Mouse (Mus musculus): Measurements from ENCODE around the gene Slitrk3. TPM values are rescaled to one million over a fixed set of nuclear protein-coding genes. Genes with fewer than 3 reads are reported as not detected.
A peak's percentile ranks its signal among the peaks of the same experiment; 100 is the strongest.

Slitrk3 gene
- polyA plus RNA-seq, 1 experiment from 2014 or later, result not detected

DNA sequence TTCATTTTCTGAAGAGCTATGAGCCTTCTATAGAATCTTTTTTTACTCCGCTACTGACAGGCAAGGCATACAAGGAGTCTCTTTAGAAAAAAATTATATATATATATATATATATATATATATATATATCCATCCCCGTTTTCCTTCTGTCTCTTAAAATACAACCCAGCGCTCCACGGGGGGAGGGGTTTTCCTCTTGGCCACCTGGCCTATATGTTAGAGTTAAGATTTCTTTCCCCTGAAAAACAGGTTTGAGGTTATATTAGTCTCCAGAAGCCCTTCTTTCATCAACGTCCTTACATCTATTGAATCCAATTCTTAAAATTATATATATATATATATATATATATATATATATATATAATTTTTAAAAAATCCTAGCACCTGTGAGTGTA lies 1.6 kb downstream of the Slitrk3 start:
- WGBS (ENCODE audit: insufficient replicate concordance), result 41% methylated on average over 5 of the region's 5 CpGs

DNA sequence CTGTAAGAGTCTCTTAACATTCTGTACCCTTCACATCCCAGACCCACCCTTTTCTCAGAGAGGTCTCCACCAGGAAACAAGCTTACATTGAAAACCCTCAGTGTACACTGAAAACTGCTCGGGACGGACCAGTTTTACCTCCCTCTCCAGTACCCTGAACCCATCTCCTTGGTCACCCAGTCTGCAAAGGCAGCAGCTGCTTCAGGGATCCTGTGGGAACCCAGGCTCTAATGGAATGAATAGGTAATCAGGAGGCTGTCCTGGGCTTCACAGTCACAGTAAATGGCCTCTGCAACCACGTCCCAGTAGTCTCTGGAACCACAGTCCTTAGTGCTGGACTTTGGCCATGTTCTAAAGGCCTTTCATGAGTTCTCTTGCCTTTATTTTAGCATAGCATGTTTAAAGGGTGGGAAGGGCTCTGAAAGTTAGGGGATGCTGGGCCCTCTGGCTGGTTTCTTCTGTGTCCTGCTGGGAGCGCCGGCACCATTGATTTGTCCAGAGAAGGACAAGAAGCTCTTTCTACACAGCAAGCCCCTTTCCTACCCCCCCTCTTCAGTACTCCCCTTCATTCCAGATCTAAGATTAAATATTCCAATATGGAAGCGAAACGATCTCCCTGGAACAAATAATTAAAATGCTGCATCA lies 2.1 kb downstream of the Slitrk3 start:
- Histone ChIP-seq H3K4me2 (ENCODE audit: low read depth, low read length) (no peak overlapping the region), H3K9ac (replicated peaks) (no peak overlapping the region), H3K36me3 (replicated peaks; ENCODE audit: insufficient read depth, low read length) (no peaks in the 10 kb centered on the region), H3K27ac (ENCODE audit: low read depth) (no peak overlapping the region), H3K27me3 (ENCODE audit: insufficient read depth, low read length) (peaks cover 24% of the 10 kb centered on the region), H3K9me3 (ENCODE audit: low read length) (no peaks in the 10 kb centered on the region), H3K4me3 (ENCODE audit: low read depth, low read length) (no peak overlapping the region), H3K4me1 (ENCODE audit: insufficient read depth) (no peaks in the 10 kb centered on the region)
- 38% methylated on average over 7 of the region's 7 CpGs for WGBS (ENCODE audit: insufficient replicate concordance)
- DNase-seq, result no peak
- ATAC-seq, result no peak
- TF ChIP-seq CTCF (IDR thresholded peaks at IDR 0.05; ENCODE audit: low read depth), result no peak
- TF ChIP-seq EP300 (IDR thresholded peaks at IDR 0.05; ENCODE audit: low read depth), result no peak

More for the DNA sequence above, 1.6 kb downstream of the Slitrk3 start:
- no peaks in the 10 kb centered on the region for H3K36me3 ChIP-seq (replicated peaks; ENCODE audit: insufficient read depth, low read length)
- TF ChIP-seq CTCF (IDR thresholded peaks at IDR 0.05; ENCODE audit: low read depth), result no peak
- TF ChIP-seq EP300 (IDR thresholded peaks at IDR 0.05; ENCODE audit: low read depth), result no peak
- H3K9me3 ChIP-seq (ENCODE audit: low read length), result no peaks in the 10 kb centered on the region
- ATAC-seq (no peak), DNase-seq (no peak)
- H3K27me3 ChIP-seq (ENCODE audit: insufficient read depth, low read length), result peaks cover 24% of the 10 kb centered on the region
- no peak overlapping the region for H3K4me3 ChIP-seq (ENCODE audit: low read depth, low read length)
- H3K27ac ChIP-seq (ENCODE audit: low read depth), result no peak overlapping the region
- H3K4me1 ChIP-seq (ENCODE audit: insufficient read depth), result no peaks in the 10 kb centered on the region
- H3K9ac ChIP-seq (replicated peaks), result no peak overlapping the region
- H3K4me2 ChIP-seq (ENCODE audit: low read depth, low read length), result no peak overlapping the region

DNA sequence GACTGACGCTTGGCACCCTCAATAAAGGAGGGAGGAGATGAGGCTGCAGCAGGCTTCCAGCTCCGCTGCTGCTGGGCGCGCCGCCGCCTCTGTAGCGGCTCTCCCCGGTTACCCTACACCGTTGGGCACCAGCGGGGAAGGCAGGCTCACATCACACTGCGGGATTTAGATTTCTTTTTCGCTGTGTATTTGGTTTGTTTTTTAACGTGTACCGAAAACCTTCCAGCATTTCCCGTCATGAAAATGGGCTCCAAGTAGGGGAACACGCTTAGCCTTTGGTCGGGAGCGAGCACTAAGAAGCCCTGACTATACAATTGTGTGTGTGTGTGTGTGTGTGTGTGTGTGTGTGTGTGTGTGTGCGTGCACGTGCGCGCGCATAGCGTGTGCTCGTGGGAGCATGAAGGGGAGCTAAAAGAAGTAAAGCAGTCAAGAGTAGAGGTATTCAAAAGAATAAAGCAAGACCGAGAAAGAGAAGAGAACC lies 4.1 kb downstream of the Slitrk3 start:
- Histone ChIP-seq H3K4me2 (ENCODE audit: low read depth, low read length) (peak overlapping the region; percentile 55), H3K9me3 (ENCODE audit: low read length) (no peaks in the 10 kb centered on the region), H3K27me3 (ENCODE audit: insufficient read depth, low read length) (peaks cover 23% of the 10 kb centered on the region), H3K4me3 (ENCODE audit: low read depth, low read length) (peak overlapping the region; percentile 31), H3K27ac (ENCODE audit: low read depth) (no peak overlapping the region), H3K4me1 (ENCODE audit: insufficient read depth) (no peaks in the 10 kb centered on the region), H3K9ac (replicated peaks) (no peak overlapping the region), H3K36me3 (replicated peaks; ENCODE audit: insufficient read depth, low read length) (no peaks in the 10 kb centered on the region)
- no peak for DNase-seq
- no peak for ATAC-seq
- TF ChIP-seq EP300 (IDR thresholded peaks at IDR 0.05; ENCODE audit: low read depth), result no peak
- no peak for TF ChIP-seq CTCF (IDR thresholded peaks at IDR 0.05; ENCODE audit: low read depth)
- 2% methylated on average over 26 of the region's 26 CpGs for WGBS (ENCODE audit: insufficient replicate concordance)

DNA sequence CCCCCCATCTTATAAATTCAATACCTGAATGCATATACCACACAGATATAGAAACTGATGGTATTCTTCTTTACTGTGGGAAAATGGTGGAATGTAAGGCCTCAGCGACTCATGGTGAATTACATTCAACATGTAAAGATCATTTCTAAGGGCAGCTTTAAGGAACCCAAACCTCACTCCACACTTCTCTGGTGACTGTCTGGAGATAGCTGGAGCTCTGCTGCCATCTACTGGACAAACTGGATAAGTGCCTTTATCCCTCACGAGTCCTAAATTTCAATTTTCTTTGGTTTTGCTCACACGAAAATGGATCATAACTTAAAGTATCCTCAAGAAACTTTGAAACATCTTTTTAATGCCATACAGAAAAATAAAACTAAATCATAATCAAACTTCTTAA lies 11.4 kb downstream of the Slitrk3 start:
- no peaks in the 10 kb centered on the region for H3K4me1 ChIP-seq (ENCODE audit: insufficient read depth)
- DNase-seq, result peak; percentile 52
- H3K27me3 ChIP-seq (ENCODE audit: insufficient read depth, low read length), result no peaks in the 10 kb centered on the region
- H3K27ac ChIP-seq (ENCODE audit: low read depth), result no peak overlapping the region
- H3K36me3 ChIP-seq (replicated peaks; ENCODE audit: insufficient read depth, low read length), result no peaks in the 10 kb centered on the region
- no peak for ATAC-seq
- H3K4me2 ChIP-seq (ENCODE audit: low read depth, low read length), result no peak overlapping the region
- no peak overlapping the region for H3K4me3 ChIP-seq (ENCODE audit: low read depth, low read length)
- TF ChIP-seq CTCF (IDR thresholded peaks at IDR 0.05; ENCODE audit: low read depth) (peak; percentile 82), EP300 (IDR thresholded peaks at IDR 0.05; ENCODE audit: low read depth) (no peak)
- H3K9me3 ChIP-seq (ENCODE audit: low read length), result no peaks in the 10 kb centered on the region
- WGBS (ENCODE audit: insufficient replicate concordance), result 1% methylated on average over 3 of the region's 3 CpGs
- H3K9ac ChIP-seq (replicated peaks), result no peak overlapping the region

DNA sequence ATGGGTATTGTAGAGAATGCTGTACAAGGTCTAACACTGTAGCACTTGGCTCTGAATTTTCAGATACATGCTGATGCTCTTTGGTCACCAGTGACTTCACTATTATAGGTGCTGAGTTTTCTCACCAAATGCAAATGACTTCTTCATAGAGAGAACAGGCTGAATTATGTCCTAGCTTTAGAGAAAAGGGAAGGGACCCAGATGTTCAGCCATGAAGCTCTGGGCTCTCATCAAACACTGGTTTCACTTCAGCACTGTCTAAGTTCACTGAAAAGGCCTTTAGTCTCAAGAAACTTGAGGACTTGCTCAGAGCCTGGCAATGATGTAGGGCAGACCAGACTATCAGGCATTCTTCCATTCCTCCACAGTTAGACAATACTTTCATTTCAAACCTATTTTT lies 15.3 kb downstream of the Slitrk3 start:
- DNase-seq, result no peak
- H3K27ac ChIP-seq (ENCODE audit: low read depth), result no peak overlapping the region
- H3K9me3 ChIP-seq (ENCODE audit: low read length), result no peaks in the 10 kb centered on the region
- H3K9ac ChIP-seq (replicated peaks), result no peak overlapping the region
- no peak overlapping the region for H3K4me3 ChIP-seq (ENCODE audit: low read depth, low read length)
- H3K4me1 ChIP-seq (ENCODE audit: insufficient read depth), result no peaks in the 10 kb centered on the region
- no peak for ATAC-seq
- no peak for TF ChIP-seq CTCF (IDR thresholded peaks at IDR 0.05; ENCODE audit: low read depth)
- no peak for TF ChIP-seq EP300 (IDR thresholded peaks at IDR 0.05; ENCODE audit: low read depth)
- H3K27me3 ChIP-seq (ENCODE audit: insufficient read depth, low read length), result no peaks in the 10 kb centered on the region
- no peak overlapping the region for H3K4me2 ChIP-seq (ENCODE audit: low read depth, low read length)
- H3K36me3 ChIP-seq (replicated peaks; ENCODE audit: insufficient read depth, low read length), result no peaks in the 10 kb centered on the region

DNA sequence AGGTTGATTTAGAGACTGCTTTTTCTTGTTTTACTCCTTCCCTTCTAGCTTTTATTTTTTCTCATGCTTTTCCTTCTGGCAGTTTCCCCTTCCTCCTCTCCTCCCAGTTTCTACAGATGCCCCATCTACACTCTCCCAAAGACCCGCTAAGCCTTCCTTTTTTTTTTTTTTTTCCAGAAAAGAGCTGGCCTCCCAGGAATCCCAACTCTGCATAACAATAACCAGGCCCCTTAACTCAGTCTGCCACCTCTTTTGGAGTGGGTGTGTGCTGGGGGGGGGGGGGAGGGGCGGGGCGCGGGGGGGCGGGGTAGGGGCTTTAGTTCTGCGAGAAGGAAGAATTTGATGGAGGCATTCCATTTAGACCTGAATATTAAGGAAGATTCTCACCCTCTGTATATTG lies 51.6 kb downstream of the Slitrk3 start:
- no peaks in the 10 kb centered on the region for H3K36me3 ChIP-seq (replicated peaks; ENCODE audit: insufficient read depth, low read length)
- ATAC-seq (no peak), DNase-seq (no peak)
- H3K4me2 ChIP-seq (ENCODE audit: low read depth, low read length), result no peak overlapping the region
- no peak overlapping the region for H3K27ac ChIP-seq (ENCODE audit: low read depth)
- WGBS (ENCODE audit: insufficient replicate concordance), result 22% methylated on average over 5 of the region's 6 CpGs
- H3K4me3 ChIP-seq (ENCODE audit: low read depth, low read length), result no peak overlapping the region
- no peaks in the 10 kb centered on the region for H3K9me3 ChIP-seq (ENCODE audit: low read length)
- H3K9ac ChIP-seq (replicated peaks), result no peak overlapping the region
- H3K4me1 ChIP-seq (ENCODE audit: insufficient read depth), result no peaks in the 10 kb centered on the region
- no peaks in the 10 kb centered on the region for H3K27me3 ChIP-seq (ENCODE audit: insufficient read depth, low read length)
- TF ChIP-seq CTCF (IDR thresholded peaks at IDR 0.05; ENCODE audit: low read depth) (no peak), EP300 (IDR thresholded peaks at IDR 0.05; ENCODE audit: low read depth) (no peak)
